Mouse (Mus musculus): ENCODE data around the gene Fat3.

DNA sequence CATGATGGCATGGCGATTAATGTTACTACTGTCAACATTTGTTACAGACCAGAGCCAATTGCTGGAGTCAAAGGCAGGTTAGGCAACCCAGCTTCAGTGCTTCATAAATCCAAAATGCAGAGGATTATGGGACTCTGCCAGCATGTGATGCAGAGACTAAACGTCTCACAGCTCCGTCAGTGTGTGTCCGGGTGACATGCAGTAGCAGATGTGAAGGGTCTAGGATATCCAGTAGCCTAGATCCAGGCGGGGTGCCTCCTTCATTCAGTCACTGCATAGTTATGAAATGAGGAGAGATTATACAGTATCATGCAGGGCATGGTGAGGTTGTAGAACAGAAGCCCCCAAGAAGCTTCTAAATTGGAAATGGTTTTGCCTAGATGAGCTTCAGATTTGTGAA, 379.3 kb downstream of the Fat3 start:
- no peak for TF ChIP-seq CTCF (IDR thresholded peaks at IDR 0.05; ENCODE audit: borderline replicate concordance, insufficient read depth, low read depth, low read length)
- no peak for TF ChIP-seq POLR2A (IDR thresholded peaks at IDR 0.05; ENCODE audit: borderline replicate concordance, insufficient read depth, low read length)

Measured in cerebellum, adult 2 months (tissue).